Mouse (Mus musculus) forebrain, embryonic 14.5 days (tissue): ENCODE data around the gene Gm12845. TPM values are rescaled to one million over a fixed set of nuclear protein-coding genes. Genes with fewer than 3 reads are reported as not detected.
A peak's percentile ranks its signal among the peaks of the same experiment; 100 is the strongest.

Source experiments
- ATAC-seq: fragments of 200-750 bp; cut with Nextera tagmentation; 2 replicates; pipeline ENCODE4 v1.8.0; 2017; ENCODE audit warnings: mild to moderate bottlenecking, moderate library complexity
- DNase-seq: peaks from one replicate; pipeline ENCODE4 v3.0.0-alpha.2; 2015; ENCODE audit warnings: low spot score
- H3K27ac ChIP-seq: fragments of 300-500 bp; sonication (generic); 2 replicates; pipeline ENCODE4 v1.5.1; 2014; ENCODE audit warnings: low read depth, mild to moderate bottlenecking, control low read depth, low read length, moderate library complexity
- H3K27me3 ChIP-seq: fragments of 300-500 bp; sonication (generic); replicated peaks from 2 replicates; pipeline ENCODE4 v1.6.1; 2014; ENCODE audit warnings: low read length, control low read depth, mixed read lengths; ENCODE audit not compliant: control insufficient read depth, insufficient read depth
- H3K36me3 ChIP-seq: fragments of 300-500 bp; sonication (generic); 2 replicates; pipeline ENCODE4 v1.6.1; 2014; ENCODE audit warnings: low read length, control low read depth; ENCODE audit not compliant: control insufficient read depth, insufficient read depth
- H3K4me1 ChIP-seq: fragments of 300-500 bp; sonication (generic); 2 replicates; pipeline ENCODE4 v1.6.1; 2014; ENCODE audit warnings: antibody characterized with exemption, low read length, control low read depth; ENCODE audit not compliant: control insufficient read depth, insufficient read depth
- H3K4me2 ChIP-seq: fragments of 300-500 bp; sonication (generic); 2 replicates; pipeline ENCODE4 v1.6.1; 2014; ENCODE audit warnings: mild to moderate bottlenecking, control low read depth, low read length
- H3K4me3 ChIP-seq: fragments of 300-500 bp; sonication (generic); 2 replicates; pipeline ENCODE4 v1.5.1; 2014; ENCODE audit warnings: low read depth, low read length, control low read depth
- H3K9ac ChIP-seq: fragments of 300-500 bp; sonication (generic); 2 replicates; pipeline ENCODE4 v1.6.1; 2014; ENCODE audit warnings: mild to moderate bottlenecking, low read length, control low read depth, moderate library complexity
- H3K9me3 ChIP-seq: fragments of 300-500 bp; sonication (generic); replicated peaks from 2 replicates; pipeline ENCODE4 v1.6.1; 2016; ENCODE audit warnings: low read length, control low read depth, mixed read lengths; ENCODE audit not compliant: control insufficient read depth
- WGBS: fragments of 180-500 bp; shearing (Covaris S2); extraction: QIAGEN DNeasy Blood & Tissue Kit; methylation state at CpG from one replicate; pipeline ENCODE4 v1.1.7; 2014; 5-methylcytosine and 5-hydroxymethylcytosine counted together
- polyA plus RNA-seq: library from polyadenylated mRNA; unstranded; fragments of >200 nt; fragmentation: Nextera tagmentation; extraction: Ambion mirVana; gene quantifications from 2 replicates; pipeline ENCODE4 v1.2.1, GENCODE M21; 2014

Gene Gm12845
- not detected in 2 replicates for polyA plus RNA-seq

DNA sequence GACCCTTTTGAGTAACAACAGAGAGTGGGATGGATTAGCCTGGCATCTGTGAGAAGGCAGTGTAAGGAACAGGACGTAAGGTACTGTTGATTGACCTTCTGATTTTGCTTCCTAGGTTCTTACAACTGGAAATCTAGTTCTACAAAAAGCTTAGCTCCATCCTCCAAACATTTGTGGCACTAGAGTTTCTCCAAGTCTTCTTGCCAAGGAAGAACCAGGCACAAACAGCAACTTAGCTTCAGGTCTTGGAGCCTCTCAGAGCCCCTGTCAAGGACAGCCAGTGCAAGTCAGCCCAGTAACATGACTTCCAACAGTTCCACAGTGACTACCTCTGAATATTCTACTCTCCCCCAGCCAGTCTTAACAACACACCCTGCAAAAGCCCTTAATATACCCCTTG lies at the start of gene Gm12845:
TSS of gene Gm12845 (plus strand) at position 301 of the 400 bp plus-strand sequence.
- H3K9ac ChIP-seq, result no peak within 1 kb of the TSS
- no peak within 1 kb of the TSS for H3K4me3 ChIP-seq
- no peaks in the 10 kb centered on the region for H3K36me3 ChIP-seq
- no peak within 1 kb of the TSS for H3K27ac ChIP-seq
- no peaks in the 10 kb centered on the region for H3K4me1 ChIP-seq
- ATAC-seq (no peak), DNase-seq (no peak)
- WGBS, result 100% methylated on average over 1 of the region's 1 CpGs
- no peaks in the 10 kb centered on the region for H3K9me3 ChIP-seq
- no peak within 1 kb of the TSS for H3K4me2 ChIP-seq
- no peaks in the 10 kb centered on the region for H3K27me3 ChIP-seq

DNA sequence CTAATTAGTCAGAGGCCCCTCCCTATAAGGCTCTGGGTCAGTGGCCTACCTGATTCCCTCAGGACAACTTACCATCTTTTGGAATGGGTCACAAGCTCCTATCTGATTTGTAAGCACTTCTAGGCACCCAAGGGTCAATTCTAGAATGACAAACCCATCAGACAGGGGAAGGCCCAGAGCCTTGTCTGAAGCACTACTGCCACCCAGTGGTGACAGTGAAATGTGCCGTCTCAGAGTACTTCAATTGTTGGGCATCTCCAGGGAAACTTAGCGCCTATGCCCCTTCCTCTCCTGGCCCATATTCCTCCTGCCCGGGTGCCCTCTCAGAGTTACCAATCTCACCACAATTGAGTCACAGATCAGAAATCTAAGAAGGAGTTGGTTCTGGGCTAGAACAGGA lies 47.3 kb upstream of the Gm12845 start:
- WGBS, result 9% methylated on average over 3 of the region's 3 CpGs
- DNase-seq (peak; percentile 92), ATAC-seq (peak; percentile 74)
- H3K4me2 ChIP-seq, result no peak overlapping the region
- peaks cover 77% of the 10 kb centered on the region for H3K36me3 ChIP-seq
- no peak overlapping the region for H3K4me3 ChIP-seq
- peaks cover 4% of the 10 kb centered on the region; the same call in 1 of the 2 replicates for H3K4me1 ChIP-seq
- no peak overlapping the region for H3K27ac ChIP-seq
- H3K27me3 ChIP-seq, result no peaks in the 10 kb centered on the region
- no peaks in the 10 kb centered on the region for H3K9me3 ChIP-seq
- no peak overlapping the region for H3K9ac ChIP-seq

DNA sequence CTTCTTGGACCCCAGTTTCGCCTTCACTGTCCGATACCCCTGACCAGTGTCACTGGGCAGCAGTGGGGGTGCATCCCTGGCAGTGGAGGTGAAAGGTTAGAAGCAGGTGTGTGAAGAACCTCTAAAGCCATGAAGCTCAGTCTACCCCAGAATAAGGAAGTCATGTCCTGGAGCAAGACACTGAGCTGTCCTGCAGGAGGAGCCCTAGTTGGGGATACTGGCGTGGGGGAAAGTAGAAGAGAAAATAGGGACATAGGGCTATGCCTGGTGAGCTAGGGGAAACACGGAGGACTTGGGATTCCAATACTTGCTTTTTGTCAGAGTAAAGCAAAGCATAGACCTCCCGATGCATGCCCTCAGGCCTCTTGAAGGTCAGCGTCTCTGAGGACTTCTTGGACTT lies 43.2 kb upstream of the Gm12845 start:
- Histone ChIP-seq H3K36me3 (peaks cover 45% of the 10 kb centered on the region), H3K27me3 (no peaks in the 10 kb centered on the region), H3K27ac (no peak overlapping the region), H3K4me3 (peak overlapping the region; percentile 80; the same call in 1 of the 2 replicates), H3K4me2 (peak overlapping the region; percentile 84; the same call in 1 of the 2 replicates), H3K9ac (no peak overlapping the region), H3K4me1 (peaks cover 4% of the 10 kb centered on the region; the same call in 1 of the 2 replicates), H3K9me3 (no peaks in the 10 kb centered on the region)
- ATAC-seq (no peak), DNase-seq (no peak)
- 84% methylated on average over 6 of the region's 6 CpGs for WGBS

DNA sequence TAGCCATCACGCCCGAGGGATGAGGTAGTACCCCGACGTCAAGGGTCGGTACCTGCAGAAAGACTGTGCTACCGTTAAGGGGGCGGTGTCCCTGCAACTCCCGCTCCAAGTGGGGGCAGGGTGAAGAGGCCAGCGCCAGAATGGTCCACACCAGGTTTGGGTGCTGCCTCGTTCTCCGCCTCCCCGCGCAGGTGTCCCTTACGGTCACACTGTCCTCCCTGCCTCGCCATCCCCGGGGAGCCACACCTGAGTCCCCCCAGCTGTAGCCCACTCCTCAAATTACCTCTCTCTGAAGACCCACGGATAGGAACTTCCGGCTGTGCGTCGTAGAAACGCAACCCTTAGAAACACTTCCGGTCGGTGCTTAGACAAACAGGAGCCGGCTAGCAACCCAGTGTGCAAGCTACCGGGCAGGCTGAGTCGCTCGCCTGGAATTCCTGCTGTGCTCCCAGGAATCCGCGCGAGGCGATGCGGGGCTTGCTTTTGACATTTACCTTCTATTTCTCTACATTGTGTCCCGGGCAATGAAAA lies 42.2 kb upstream of the Gm12845 start, which contains the start of gene Dmap1:
TSS of gene Dmap1 (minus strand) at position 343 of the 531 bp plus-strand sequence.
- Histone ChIP-seq H3K36me3 (peaks cover 37% of the 10 kb centered on the region), H3K4me2 (peak within 1 kb of the TSS; percentile 84), H3K4me1 (peaks cover 4% of the 10 kb centered on the region; the same call in 1 of the 2 replicates), H3K9ac (peak within 1 kb of the TSS; percentile 83), H3K4me3 (peak within 1 kb of the TSS; percentile 80), H3K27me3 (no peaks in the 10 kb centered on the region), H3K27ac (peak within 1 kb of the TSS; percentile 30; the same call in 1 of the 2 replicates), H3K9me3 (no peaks in the 10 kb centered on the region)
- ATAC-seq (peak; percentile 95), DNase-seq (peak; percentile 94)
- under 1% methylated on average over 33 of the region's 33 CpGs for WGBS

DNA sequence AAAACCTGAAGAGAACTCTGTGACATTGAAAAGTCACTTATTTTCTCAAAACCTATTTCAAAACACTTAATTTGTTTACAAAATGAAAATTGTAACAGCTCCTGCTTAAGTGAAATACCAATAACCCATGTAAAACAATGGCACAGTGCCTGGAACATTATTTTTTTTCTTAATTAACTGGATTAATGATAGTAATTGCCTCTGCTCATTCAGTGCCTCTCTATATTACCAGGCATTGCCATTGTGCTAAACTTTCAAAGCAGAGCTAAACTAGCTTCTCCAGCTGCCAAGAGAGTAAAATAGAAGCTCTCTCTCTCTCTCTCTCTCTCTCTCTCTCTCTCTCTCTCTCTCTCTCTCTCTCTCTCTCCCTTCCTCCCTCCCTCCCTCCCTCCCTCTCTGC lies 41.7 kb upstream of the Gm12845 start:
- peaks cover 33% of the 10 kb centered on the region for H3K36me3 ChIP-seq
- peak; percentile 35; the same call in 1 of the 2 replicates for ATAC-seq
- no peaks in the 10 kb centered on the region for H3K9me3 ChIP-seq
- H3K27ac ChIP-seq, result peak overlapping the region; percentile 30; the same call in 1 of the 2 replicates
- peak overlapping the region; percentile 83 for H3K9ac ChIP-seq
- no peaks in the 10 kb centered on the region for H3K27me3 ChIP-seq
- peak overlapping the region; percentile 84 for H3K4me2 ChIP-seq
- DNase-seq, result no peak
- peak overlapping the region; percentile 80 for H3K4me3 ChIP-seq
- H3K4me1 ChIP-seq, result peaks cover 4% of the 10 kb centered on the region; the same call in 1 of the 2 replicates

DNA sequence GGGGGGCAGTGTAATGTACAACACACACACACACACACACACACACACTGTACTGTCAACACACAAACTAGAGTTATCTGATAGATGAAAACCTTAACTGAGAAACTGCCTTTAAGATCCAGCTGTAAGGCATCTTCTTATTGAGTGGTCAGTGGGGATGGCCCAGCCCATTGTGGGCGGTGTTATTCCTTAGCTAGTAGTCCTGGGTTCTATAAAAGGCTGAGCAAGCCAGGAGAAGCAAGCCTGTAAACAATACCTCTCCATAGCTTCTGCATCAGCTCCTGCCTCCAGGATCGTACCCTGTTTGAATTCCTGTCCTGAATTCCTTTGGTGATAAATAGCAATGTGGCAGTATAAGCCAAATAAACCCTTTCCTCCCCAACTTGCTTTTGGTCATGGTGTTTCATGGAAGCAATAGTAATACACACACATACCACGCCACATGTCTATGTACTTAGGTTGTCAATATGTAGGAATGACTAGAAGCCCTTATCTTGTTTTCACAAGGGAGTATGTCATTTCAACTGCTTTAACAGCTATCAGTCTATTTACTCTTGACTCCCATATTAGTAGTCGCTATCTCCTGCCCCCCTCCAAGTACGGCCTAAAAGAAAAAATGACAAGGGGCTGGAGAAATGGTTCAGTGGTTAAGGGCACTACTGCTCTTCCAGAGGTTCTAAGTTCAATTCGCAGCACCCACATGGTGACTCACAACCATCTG lies 41.0 kb upstream of the Gm12845 start:
- 76% methylated on average over 6 of the region's 6 CpGs for WGBS

DNA sequence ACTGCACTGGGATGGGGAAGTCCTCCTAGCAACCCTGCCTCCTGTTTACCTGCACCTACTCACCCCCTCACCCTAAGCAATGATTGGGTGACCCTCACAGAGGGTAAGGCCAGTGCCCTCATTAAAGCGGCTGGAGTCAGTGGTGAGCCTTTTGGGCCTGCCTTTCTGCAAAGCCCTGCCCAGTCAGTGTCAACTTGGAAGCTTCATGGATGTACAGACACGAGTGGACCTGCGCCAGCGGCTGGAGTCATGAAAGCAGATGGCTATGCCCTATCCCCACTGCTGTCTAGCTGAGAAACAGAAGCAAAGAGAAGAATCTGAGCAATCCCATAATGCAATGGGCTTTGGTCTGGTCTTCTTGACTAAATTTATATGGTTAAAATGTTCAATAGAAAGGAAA lies 37.9 kb upstream of the Gm12845 start:
- H3K4me2 ChIP-seq, result no peak overlapping the region
- peaks cover under 1% of the 10 kb centered on the region; the same call in 1 of the 2 replicates for H3K4me1 ChIP-seq
- no peak overlapping the region for H3K27ac ChIP-seq
- H3K9ac ChIP-seq, result no peak overlapping the region
- H3K4me3 ChIP-seq, result no peak overlapping the region
- ATAC-seq (no peak), DNase-seq (no peak)
- H3K36me3 ChIP-seq, result no peaks in the 10 kb centered on the region
- H3K27me3 ChIP-seq, result no peaks in the 10 kb centered on the region
- H3K9me3 ChIP-seq, result no peaks in the 10 kb centered on the region
- 84% methylated on average over 4 of the region's 4 CpGs for WGBS

More for the DNA sequence above, 41.0 kb upstream of the Gm12845 start:
- Histone ChIP-seq H3K4me3 (no peak overlapping the region), H3K4me1 (peaks cover 4% of the 10 kb centered on the region; the same call in 1 of the 2 replicates), H3K9ac (no peak overlapping the region), H3K27me3 (no peaks in the 10 kb centered on the region), H3K36me3 (peaks cover 26% of the 10 kb centered on the region), H3K9me3 (no peaks in the 10 kb centered on the region), H3K4me2 (peak overlapping the region; percentile 84; the same call in 1 of the 2 replicates), H3K27ac (no peak overlapping the region)
- no peak for ATAC-seq
- no peak for DNase-seq

DNA sequence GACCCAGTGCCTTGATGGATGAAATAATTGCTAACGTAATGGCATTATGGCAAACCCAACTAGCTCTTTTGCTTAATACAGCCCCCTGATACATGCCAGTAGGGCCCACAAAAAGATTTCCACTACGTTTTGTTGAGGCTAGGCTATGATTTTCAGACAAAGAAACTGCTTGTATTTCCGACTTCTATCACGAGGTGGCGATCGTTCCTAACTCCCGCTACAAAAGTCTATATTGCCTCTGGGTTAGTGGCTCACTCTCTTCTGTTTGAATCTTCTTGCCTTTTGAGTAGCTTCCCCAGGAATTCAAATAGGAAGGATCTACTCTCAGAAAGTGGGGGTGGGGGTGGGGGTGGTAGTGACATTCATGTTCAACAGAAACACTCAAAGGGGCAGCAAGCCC lies 18.9 kb upstream of the Gm12845 start:
- Histone ChIP-seq H3K27ac (no peak overlapping the region), H3K4me2 (no peak overlapping the region), H3K4me1 (no peaks in the 10 kb centered on the region), H3K9me3 (no peaks in the 10 kb centered on the region), H3K36me3 (no peaks in the 10 kb centered on the region), H3K9ac (no peak overlapping the region), H3K4me3 (no peak overlapping the region), H3K27me3 (no peaks in the 10 kb centered on the region)
- ATAC-seq (no peak), DNase-seq (peak; percentile 79)
- 4% methylated on average over 7 of the region's 7 CpGs for WGBS
